Mouse (Mus musculus) thymus, postnatal 14 days (tissue): ENCODE results near the gene Ddx51.

Experiments
- DNase-seq: peaks from one replicate; pipeline ENCODE4 v3.0.0; 2021

The Ddx51 gene

GRCm38 (mm10) chr5:110664041-110664440 lies 10.8 kb downstream of the Ddx51 start:
- DNase-seq: no peak

- DNase-seq: no peak
These were observed 11.6 kb downstream of the Ddx51 start for GRCm38 (mm10) chr5:110664750-110665269.

GRCm38 (mm10) chr5:110665486-110666121 lies 12.4 kb downstream of the Ddx51 start:
- no peak for DNase-seq

- DNase-seq: no peak
These were observed 28.8 kb downstream of the Ddx51 start for GRCm38 (mm10) chr5:110682041-110682440.

- no peak for DNase-seq
These were observed 45.4 kb downstream of the Ddx51 start for GRCm38 (mm10) chr5:110698617-110699016.

GRCm38 (mm10) chr5:110704004-110704403 lies 50.8 kb downstream of the Ddx51 start:
- no peak for DNase-seq

- DNase-seq: no peak
These were observed 56.0 kb downstream of the Ddx51 start for GRCm38 (mm10) chr5:110709256-110709655.
